In the genomic region with DNA sequence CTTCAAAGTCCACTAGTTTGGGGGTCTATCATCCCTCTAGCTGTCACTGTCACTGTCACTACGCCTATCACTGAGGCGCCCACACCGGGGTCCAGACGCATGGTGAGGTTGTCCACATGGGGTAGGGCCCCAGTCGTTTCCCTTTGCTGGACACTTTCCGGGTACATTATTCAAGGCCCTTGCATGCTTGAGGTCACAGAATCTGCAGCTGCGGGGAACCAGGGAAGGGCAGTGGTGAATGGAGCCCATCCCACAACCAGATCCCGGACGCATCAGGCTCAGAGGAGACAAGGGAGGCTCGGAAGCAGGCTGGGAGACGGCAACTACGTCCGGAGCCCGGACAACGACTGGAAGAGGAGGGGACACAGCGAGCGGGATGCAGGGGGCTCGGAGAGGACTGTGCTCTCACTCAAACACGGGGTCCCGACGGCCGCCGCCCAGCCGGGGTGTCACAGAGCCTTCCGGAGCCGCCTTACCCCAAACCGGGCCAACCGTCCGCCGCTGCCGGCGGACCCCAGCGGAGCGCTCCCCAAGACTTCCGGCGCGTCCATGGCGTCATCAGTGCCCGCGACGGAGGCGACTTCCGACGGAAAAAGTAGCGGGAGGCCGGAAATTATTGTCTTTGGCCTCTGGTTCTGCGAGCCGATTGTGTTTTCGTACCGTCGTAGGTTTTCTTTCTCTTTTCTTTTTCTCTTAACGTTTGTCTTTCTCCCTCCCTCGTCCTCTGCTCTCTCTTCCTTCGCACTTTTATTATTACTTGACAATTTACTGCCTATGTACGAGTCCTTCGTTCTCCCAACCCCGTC, we compare ENCODE assay signal across 8 mouse cellular contexts. TPM values are rescaled to one million over a fixed set of nuclear protein-coding genes. Genes with fewer than 3 reads are reported as not detected.
A peak's percentile ranks its signal among the peaks of the same experiment; 100 is the strongest.
DNase-seq lines count a peak whose midpoint lies in the region; ATAC-seq lines count a peak whose summit lies in the region.

Gene Zdhhc4 (minus strand): TSS at position 567 of the 806 bp plus-strand sequence.

- no peaks in the 10 kb centered on the region for H3K36me3 ChIP-seq in hindbrain, embryonic 11.5 days (ENCODE audit: control insufficient read depth, insufficient read depth, low read length)

- DNase-seq in Muller cell, postnatal 12 days (ENCODE audit: inconsistent ontology term) = peak; percentile 85
- DNase-seq in cerebellum, adult 9-11 months = peak; percentile 88
- DNase-seq in frontal cortex, adult 2 months (ENCODE audit: extremely low spot score in 1 of 2, low spot score in 1 of 2) = peak; percentile 58 to 96
- peak; percentile 96 for DNase-seq in hindbrain, embryonic 11.5 days (ENCODE audit: low spot score)
- DNase-seq in layer of hippocampus, postnatal 10 days (ENCODE audit: low spot score in 2 of 2) = peak; percentile 93
- peak; percentile 95 for DNase-seq in lung, postnatal 10 days
- DNase-seq in ovary, postnatal 36 days (ENCODE audit: low spot score) = peak; percentile 90
- peak; percentile 92 for DNase-seq in thymus, postnatal 25 days

- peak; percentile 74 for ATAC-seq in hindbrain, embryonic 11.5 days (ENCODE audit: low FRiP score)

- peak within 1 kb of the TSS; percentile 91 for H3K4me3 ChIP-seq in hindbrain, embryonic 11.5 days (ENCODE audit: low read depth, low read length)

- H3K9me3 ChIP-seq in hindbrain, embryonic 11.5 days (ENCODE audit: control insufficient read depth, low read length) = no peaks in the 10 kb centered on the region

- H3K4me2 ChIP-seq in hindbrain, embryonic 11.5 days (replicated peaks; ENCODE audit: low read depth, low read length) = peak within 1 kb of the TSS; percentile 63

- peak within 1 kb of the TSS; percentile 58; the same call in 1 of the 2 replicates for H3K27ac ChIP-seq in hindbrain, embryonic 11.5 days (ENCODE audit: low read depth, low read length)

- WGBS in hindbrain, embryonic 11.5 days = under 1% methylated on average over 57 of the region's 57 CpGs

- peak within 1 kb of the TSS; percentile 90 for H3K9ac ChIP-seq in hindbrain, embryonic 11.5 days (ENCODE audit: low read depth, low read length)

- H3K27me3 ChIP-seq in hindbrain, embryonic 11.5 days (ENCODE audit: control insufficient read depth, insufficient read depth, low read length) = no peaks in the 10 kb centered on the region

- H3K4me1 ChIP-seq in hindbrain, embryonic 11.5 days (replicated peaks; ENCODE audit: control insufficient read depth, insufficient read depth, low read length) = peaks cover 6% of the 10 kb centered on the region; the same call in 1 of the 2 replicates

RNA-seq across cellular contexts. Expression of gene Zdhhc4, which starts in this region (rescaled TPM):
- polyA plus RNA-seq in frontal cortex, adult 2 months (2012; rRNA removed) = 68.2 and 75.4 TPM in 2 replicates
- polyA plus RNA-seq in hindbrain, embryonic 11.5 days (2014; fragmentation: Nextera tagmentation; extraction: Ambion mirVana) = 75.1 and 80.2 TPM in 2 replicates
- 10 to 100 TPM; 48.0 to 51.5 TPM for total RNA-seq in layer of hippocampus, postnatal 10 days (2021)

Comparison
In these comparisons a context has a peak if more than half of its experiments do, and no peak if none do; other contexts are left out.
1. Peak in every context shown above with its lines: DNase-seq, ATAC-seq, H3K4me3 ChIP-seq and H3K27ac ChIP-seq.